Mouse (Mus musculus) C2C12 (cell line): ENCODE measurements around the gene Aire.

Experiments used
- CEBPB ChIP-seq: IDR thresholded peaks from one replicate; pipeline ENCODE4 v1.6.1; 2011; ENCODE audit warnings: low read depth, mild to moderate bottlenecking, control low read depth, moderate library complexity
- CTCF ChIP-seq: IDR thresholded peaks from one replicate; pipeline ENCODE4 v1.5.1; 2011; ENCODE audit not compliant: control insufficient read depth, insufficient read depth, insufficient read length

- TF ChIP-seq CTCF (peak; percentile 54), CEBPB (no peak)
These were observed 58.8 kb downstream of the Aire start for GRCm38 (mm10) chr10:77984660-77985059.
